Mouse (Mus musculus) mesoderm, embryonic 11.5 days (tissue): ENCODE results near the gene Gm21883.
"Not testable (repeated sequence)": the region's sequence is repeated elsewhere in the genome, so short reads cannot be mapped to it uniquely, and the experiment has no call there.

Source experiments
- DNase-seq: peaks from one replicate; pipeline ENCODE4 v3.0.0-alpha.2; 2012; ENCODE audit warnings: low read depth, low spot score

Gm21883 gene

GRCm38 (mm10) chrX:31574183-31574582 lies at the start of gene Gm21883:
Gene Gm21883, minus strand, starts transcription at chrX:31574283.
- not testable (repeated sequence) for DNase-seq

DNA sequence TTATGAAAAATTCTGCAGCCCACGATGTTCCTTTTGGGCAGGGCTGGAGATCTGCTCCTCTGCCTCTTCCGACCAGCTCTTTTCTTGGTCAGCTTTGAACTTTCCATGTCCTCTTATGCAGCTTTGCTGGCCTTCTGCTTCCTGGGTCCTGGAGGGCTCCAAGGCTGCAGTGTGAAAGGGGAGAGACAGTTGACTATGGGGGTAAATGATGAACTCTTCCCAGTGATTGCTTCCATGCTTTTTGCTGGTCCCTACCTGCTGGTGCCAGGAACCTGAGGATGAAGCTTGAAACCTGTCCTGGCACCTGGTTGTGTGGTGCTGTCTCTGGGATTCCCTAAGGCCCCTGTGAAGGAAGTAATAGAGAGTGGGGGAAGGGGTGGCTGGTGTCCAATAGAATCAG lies 44.7 kb upstream of the Gm21883 start, which contains the start of gene Spin2e:
Gene Spin2e, minus strand, starts transcription at position 101 of the 400 bp plus-strand sequence.
- not testable (repeated sequence) for DNase-seq
